Mouse (Mus musculus) MEL (cell line): ENCODE results near the gene Tnni3k. TPM values are rescaled to one million over a fixed set of nuclear protein-coding genes. Genes with fewer than 3 reads are reported as not detected.

Experiments used
- DNase-seq: peaks from one replicate; pipeline ENCODE4 v3.0.0; 2011; ENCODE audit warnings: low read depth, low spot score
- H3K27ac ChIP-seq: 2 replicates; pipeline ENCODE4 v1.5.1; 2012; ENCODE audit warnings: low read depth, mild to moderate bottlenecking, control low read depth, low read length, moderate library complexity; ENCODE audit not compliant: control insufficient read depth
- H3K27me3 ChIP-seq, 2 experiments: fragments of 150-350 bp in 1 of 2; sonication (generic) in 1 of 2; 2 replicates each; pipeline ENCODE4 v1.6.1; 2012; ENCODE audit warnings: low read length in 2 of 2, mild to moderate bottlenecking in 2 of 2, improper control_type of control experiment in 1 of 2, moderate library complexity in 1 of 2; ENCODE audit not compliant: insufficient read depth in 2 of 2, control insufficient read depth in 1 of 2
- H3K36me3 ChIP-seq, 2 experiments: 2 replicates each; pipeline ENCODE4 v1.6.1; 2012 to 2014; ENCODE audit warnings: low read length in 2 of 2, improper control_type of control experiment in 1 of 2, inconsistent platforms in 1 of 2, mild to moderate bottlenecking in 1 of 2; ENCODE audit not compliant: insufficient read depth in 2 of 2, control insufficient read depth in 1 of 2
- H3K4me1 ChIP-seq, 2 experiments: fragments of 150-350 bp in 1 of 2; sonication (generic) in 1 of 2; 2 replicates each; pipeline ENCODE4 v1.6.1; 2012; ENCODE audit warnings: low read length in 2 of 2, improper control_type of control experiment in 1 of 2, mild to moderate bottlenecking in 1 of 2; ENCODE audit not compliant: insufficient read depth in 2 of 2, control insufficient read depth in 1 of 2
- H3K4me3 ChIP-seq, 2 experiments: fragments of 150-350 bp in 1 of 2; sonication (generic) in 1 of 2; 2 replicates each; pipeline ENCODE4 v1.5.1; 2012; ENCODE audit warnings: low read depth in 2 of 2, low read length in 2 of 2, mild to moderate bottlenecking in 2 of 2, moderate library complexity in 2 of 2, control low read depth in 1 of 2, improper control_type of control experiment in 1 of 2; ENCODE audit not compliant: control insufficient read depth in 1 of 2, insufficient read depth in 1 of 2
- H3K79me2 ChIP-seq: 2 replicates; pipeline ENCODE4 v1.6.1; 2012; ENCODE audit warnings: mild to moderate bottlenecking, low read length, moderate library complexity; ENCODE audit not compliant: control insufficient read depth, poor library complexity, insufficient read depth
- H3K9ac ChIP-seq: 2 replicates; pipeline ENCODE4 v1.6.1; 2012; ENCODE audit warnings: low read depth, mild to moderate bottlenecking, control low read depth, low read length, moderate library complexity; ENCODE audit not compliant: control insufficient read depth, poor library complexity, severe bottlenecking
- H3K9me3 ChIP-seq: fragments of 150-350 bp; sonication (generic); replicated peaks from 2 replicates; pipeline ENCODE4 v1.6.1; 2012; ENCODE audit warnings: mild to moderate bottlenecking, low read length, improper control_type of control experiment, moderate library complexity; ENCODE audit not compliant: insufficient read depth
- BHLHE40 ChIP-seq: IDR thresholded peaks from 2 replicates; pipeline ENCODE4 v1.6.1; 2012; ENCODE audit warnings: low read depth, mild to moderate bottlenecking, inconsistent platforms, low read length, improper control_type of control experiment, borderline replicate concordance
- CHD2 ChIP-seq: IDR thresholded peaks from 2 replicates; pipeline ENCODE4 v1.6.1; 2011; ENCODE audit warnings: low read length, improper control_type of control experiment
- EP300 ChIP-seq, 2 experiments: IDR thresholded peaks; 2 replicates each; pipeline ENCODE4 v1.6.1; 2011; ENCODE audit warnings: improper control_type of control experiment in 2 of 2, low read length in 2 of 2, low read depth in 1 of 2, mild to moderate bottlenecking in 1 of 2
- ETS1 ChIP-seq: IDR thresholded peaks from 2 replicates; pipeline ENCODE4 v1.6.1; 2012; ENCODE audit warnings: low read depth, mild to moderate bottlenecking, inconsistent platforms, low read length, improper control_type of control experiment, moderate library complexity
- GABPA ChIP-seq: IDR thresholded peaks from 2 replicates; pipeline ENCODE4 v1.6.1; 2012; ENCODE audit warnings: low read depth, mild to moderate bottlenecking, inconsistent platforms, low read length, improper control_type of control experiment, moderate library complexity
- GATA1 ChIP-seq: IDR thresholded peaks from 2 replicates; pipeline ENCODE4 v1.6.1; 2011; ENCODE audit warnings: low read depth, low read length, improper control_type of control experiment
- HCFC1 ChIP-seq: IDR thresholded peaks from 2 replicates; pipeline ENCODE4 v1.6.1; 2012; ENCODE audit warnings: low read depth, mild to moderate bottlenecking, inconsistent platforms, low read length, improper control_type of control experiment, moderate library complexity
- JUND ChIP-seq: IDR thresholded peaks from 2 replicates; pipeline ENCODE4 v1.6.1; 2011; ENCODE audit warnings: low read depth, mild to moderate bottlenecking, improper control_type of control experiment, low read length
- KAT2A ChIP-seq: conservative IDR thresholded peaks from 2 replicates; pipeline ENCODE4 v1.6.1; 2012; ENCODE audit warnings: low read depth, low read length, improper control_type of control experiment, inconsistent platforms
- MAFK ChIP-seq: IDR thresholded peaks from 2 replicates; pipeline ENCODE4 v1.6.1; 2011; ENCODE audit warnings: low read depth, mild to moderate bottlenecking, low read length, improper control_type of control experiment, borderline replicate concordance
- MAX ChIP-seq: IDR thresholded peaks from 2 replicates; pipeline ENCODE4 v1.6.1; 2011; ENCODE audit warnings: low read length, improper control_type of control experiment
- MYB ChIP-seq: IDR thresholded peaks from 2 replicates; pipeline ENCODE4 v1.6.1; 2011; ENCODE audit warnings: mild to moderate bottlenecking, low read depth, low read length, improper control_type of control experiment
- NRF1 ChIP-seq: IDR thresholded peaks from 2 replicates; pipeline ENCODE4 v1.6.1; 2014; ENCODE audit warnings: low read depth, mild to moderate bottlenecking, inconsistent platforms, low read length, improper control_type of control experiment, moderate library complexity; ENCODE audit not compliant: poor library complexity, insufficient read depth, severe bottlenecking
- RCOR1 ChIP-seq: IDR thresholded peaks from 2 replicates; pipeline ENCODE4 v1.6.1; 2012; ENCODE audit warnings: low read depth, mild to moderate bottlenecking, inconsistent platforms, low read length, improper control_type of control experiment
- TAL1 ChIP-seq: IDR thresholded peaks from 2 replicates; pipeline ENCODE4 v1.6.1; 2012; ENCODE audit warnings: mild to moderate bottlenecking, inconsistent platforms, low read length, moderate library complexity, mixed read lengths
- TBP ChIP-seq: IDR thresholded peaks from 2 replicates; pipeline ENCODE4 v1.8.0; 2011; ENCODE audit warnings: low read depth, low read length, improper control_type of control experiment
- TCF12 ChIP-seq: IDR thresholded peaks from 2 replicates; pipeline ENCODE4 v1.6.1; 2014; ENCODE audit warnings: low read depth, mild to moderate bottlenecking, inconsistent platforms, low read length, improper control_type of control experiment, moderate library complexity
- USF1 ChIP-seq: IDR thresholded peaks from 2 replicates; pipeline ENCODE4 v1.6.1; 2014; ENCODE audit warnings: low read depth, mild to moderate bottlenecking, inconsistent platforms, low read length, improper control_type of control experiment, moderate library complexity
- USF2 ChIP-seq, 2 experiments: IDR thresholded peaks; 2 replicates each; pipeline ENCODE4 v1.6.1; 2011 to 2012; ENCODE audit warnings: improper control_type of control experiment in 2 of 2, low read length in 2 of 2, borderline replicate concordance in 1 of 2, inconsistent platforms in 1 of 2, low read depth in 1 of 2, mild to moderate bottlenecking in 1 of 2; ENCODE audit not compliant: insufficient read depth in 1 of 2
- ZC3H11A ChIP-seq: IDR thresholded peaks from 2 replicates; pipeline ENCODE4 v1.6.1; 2012; ENCODE audit warnings: low read depth, mild to moderate bottlenecking, inconsistent platforms, low read length, improper control_type of control experiment
- polyA plus RNA-seq, 2 experiments: library from polyadenylated mRNA; stranded (reverse) in 1 of 2; unstranded in 1 of 2; fragments of >175 nt in 1 of 2; fragments of >200 nt in 1 of 2; gene quantifications; 2 replicates each; pipeline versions ENCODE4 v1.2.1 to v1.2.4; 2012; ENCODE audit warnings: low replicate concordance in 2 of 2, low read depth in 1 of 2; ENCODE audit not compliant: insufficient read length in 2 of 2, insufficient read depth in 1 of 2, missing spikeins in 1 of 2
- total RNA-seq: library from RNA; depleted of rRNA; stranded (reverse); fragments of 300-350 nt; gene quantifications from 2 replicates; pipeline ENCODE4 v1.2.3, GENCODE M21; 2012

Gene Tnni3k
- total and polyA plus RNA-seq, 3 experiments: not detected

DNA sequence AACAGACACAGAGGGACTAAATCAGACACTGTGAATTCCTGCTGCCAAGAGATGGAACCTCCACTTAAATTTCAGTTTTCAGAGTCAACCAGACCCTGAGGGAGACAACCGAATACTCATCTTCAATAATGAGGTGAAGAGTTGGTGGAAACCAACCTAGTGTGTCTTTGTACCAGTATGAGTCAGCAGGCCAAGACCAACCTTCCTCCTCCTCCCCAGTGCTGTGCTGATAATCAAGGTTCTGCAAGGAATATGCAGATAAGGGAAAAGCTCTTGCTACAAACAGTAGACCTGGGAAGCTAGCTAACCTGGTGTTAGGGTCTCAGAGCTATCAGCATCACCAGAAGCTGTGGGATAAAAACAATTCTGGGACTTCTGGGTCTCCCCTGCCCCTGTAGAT is 176.1 kb downstream of the Tnni3k start:
- Histone ChIP-seq H3K36me3 (no peaks in the 10 kb centered on the region), H3K27ac (no peak overlapping the region)

DNA sequence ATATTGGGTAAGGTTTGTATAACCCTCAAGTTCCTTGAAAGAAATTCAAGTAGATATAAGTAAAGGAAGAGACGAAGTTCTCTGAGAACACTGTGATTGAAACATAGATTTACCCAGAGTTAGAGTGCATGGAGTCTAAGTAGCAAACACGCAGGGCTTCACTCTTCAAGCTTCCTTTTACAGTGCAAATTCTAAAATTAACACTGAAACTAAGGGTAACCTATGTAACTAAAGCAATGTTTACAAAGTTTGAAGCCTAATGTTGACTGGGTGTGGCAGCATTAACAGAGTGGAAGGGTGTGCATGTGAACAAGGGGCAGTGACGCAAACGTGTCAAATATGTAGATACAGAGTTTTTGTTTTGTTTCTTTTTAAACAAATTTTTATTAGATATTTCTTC is 186.4 kb downstream of the Tnni3k start:
- H3K4me3 ChIP-seq: no peak overlapping the region
- H3K9me3 ChIP-seq: no peaks in the 10 kb centered on the region
- H3K36me3 ChIP-seq: no peaks in the 10 kb centered on the region
- TF ChIP-seq MAX (no peak), TAL1 (no peak), NRF1 (no peak), GABPA (no peak), TBP (no peak), ZC3H11A (no peak), EP300 (IDR thresholded peaks at IDR 0.05; ENCODE audit: low read depth in 1 of 2, low read length in 2 of 2) (no peak), KAT2A (no peak), ETS1 (no peak), BHLHE40 (no peak), GATA1 (no peak), JUND (no peak), USF2 (IDR thresholded peaks at IDR 0.05; ENCODE audit: borderline replicate concordance in 1 of 2, insufficient read depth in 1 of 2, low read depth in 1 of 2, low read length in 2 of 2) (no peak), RCOR1 (no peak), USF1 (no peak), MYB (no peak), HCFC1 (no peak)
- no peak for DNase-seq
- no peak overlapping the region for H3K9ac ChIP-seq
- H3K27me3 ChIP-seq: no peaks in the 10 kb centered on the region
- no peak overlapping the region for H3K27ac ChIP-seq
- no peaks in the 10 kb centered on the region for H3K4me1 ChIP-seq
- no peaks in the 10 kb centered on the region for H3K79me2 ChIP-seq

More for the DNA sequence above, 176.1 kb downstream of the Tnni3k start:
- no peak overlapping the region for H3K9ac ChIP-seq
- no peak overlapping the region for H3K4me3 ChIP-seq
- H3K9me3 ChIP-seq: no peaks in the 10 kb centered on the region
- TF ChIP-seq CHD2 (no peak), NRF1 (no peak), TCF12 (no peak), MAFK (no peak), MAX (no peak)
- no peaks in the 10 kb centered on the region for H3K79me2 ChIP-seq
- H3K27me3 ChIP-seq: no peaks in the 10 kb centered on the region
- no peaks in the 10 kb centered on the region for H3K4me1 ChIP-seq
- no peak for DNase-seq
